Mouse (Mus musculus) lung, adult 2 months (tissue): ENCODE results near the gene Slc41a3.

Experiments used
- CTCF ChIP-seq: fragments of 200-500 bp; IDR thresholded peaks from 2 replicates; pipeline ENCODE4 v1.5.1; 2011; ENCODE audit warnings: mild to moderate bottlenecking, low read length, control low read depth; ENCODE audit not compliant: insufficient read depth
- POLR2A ChIP-seq: fragments of 200-500 bp; IDR thresholded peaks from 2 replicates; pipeline ENCODE4 v1.6.1; 2011; ENCODE audit warnings: low read depth, mild to moderate bottlenecking, control low read depth, low read length, borderline replicate concordance; ENCODE audit errors: extremely low read depth

- no peak for TF ChIP-seq POLR2A
- TF ChIP-seq CTCF, result no peak
Measured at GRCm38 (mm10) chr6:90678759-90679158, 74.2 kb downstream of the Slc41a3 start.
